Mouse (Mus musculus) hindbrain, embryonic 11.5 days (tissue): ENCODE measurements around the gene Arhgef18. TPM values are rescaled to one million over a fixed set of nuclear protein-coding genes. Genes with fewer than 3 reads are reported as not detected.

Experiments used
- ATAC-seq: fragments of 200-750 bp; cut with Nextera tagmentation; 2 replicates; pipeline ENCODE4 v1.8.0; 2017; ENCODE audit warnings: mild to moderate bottlenecking, moderate TSS enrichment, moderate library complexity; ENCODE audit not compliant: low FRiP score
- DNase-seq: peaks from one replicate; pipeline ENCODE4 v3.0.0-alpha.2; 2015; ENCODE audit warnings: low spot score
- H3K27ac ChIP-seq: fragments of 300-500 bp; sonication (generic); 2 replicates; pipeline ENCODE4 v1.5.1; 2014; ENCODE audit warnings: mild to moderate bottlenecking, low read depth, low read length
- H3K27me3 ChIP-seq: fragments of 300-500 bp; sonication (generic); 2 replicates; pipeline ENCODE4 v1.6.1; 2014; ENCODE audit warnings: mild to moderate bottlenecking, low read length, moderate library complexity, mixed read lengths; ENCODE audit not compliant: control insufficient read depth, insufficient read depth
- H3K36me3 ChIP-seq: fragments of 300-500 bp; sonication (generic); 2 replicates; pipeline ENCODE4 v1.6.1; 2014; ENCODE audit warnings: mild to moderate bottlenecking, low read length, moderate library complexity, mixed read lengths; ENCODE audit not compliant: control insufficient read depth, insufficient read depth
- H3K4me1 ChIP-seq: fragments of 300-500 bp; sonication (generic); replicated peaks from 2 replicates; pipeline ENCODE4 v1.6.1; 2014; ENCODE audit warnings: low read length, mixed read lengths; ENCODE audit not compliant: control insufficient read depth, insufficient read depth
- H3K4me2 ChIP-seq: fragments of 300-500 bp; sonication (generic); replicated peaks from 2 replicates; pipeline ENCODE4 v1.6.1; 2014; ENCODE audit warnings: mild to moderate bottlenecking, low read depth, low read length
- H3K4me3 ChIP-seq: fragments of 300-500 bp; sonication (generic); 2 replicates; pipeline ENCODE4 v1.5.1; 2014; ENCODE audit warnings: low read depth, low read length
- H3K9ac ChIP-seq: fragments of 300-500 bp; sonication (generic); 2 replicates; pipeline ENCODE4 v1.6.1; 2014; ENCODE audit warnings: low read depth, low read length
- H3K9me3 ChIP-seq: fragments of 300-500 bp; sonication (generic); 2 replicates; pipeline ENCODE4 v1.6.1; 2016; ENCODE audit warnings: low read length; ENCODE audit not compliant: control insufficient read depth
- WGBS: fragments of 180-500 bp; shearing (Covaris S2); extraction: QIAGEN DNeasy Blood & Tissue Kit; methylation state at CpG from one replicate; pipeline ENCODE4 v1.1.7; 2014; 5-methylcytosine and 5-hydroxymethylcytosine counted together
- polyA plus RNA-seq: library from polyadenylated mRNA; unstranded; fragments of >200 nt; fragmentation: Nextera tagmentation; extraction: Ambion mirVana; gene quantifications from 2 replicates; pipeline ENCODE4 v1.2.1, GENCODE M21; 2014

Gene Arhgef18
- polyA plus RNA-seq, 1 experiment from 2014 or later, result 10.9 TPM

DNA sequence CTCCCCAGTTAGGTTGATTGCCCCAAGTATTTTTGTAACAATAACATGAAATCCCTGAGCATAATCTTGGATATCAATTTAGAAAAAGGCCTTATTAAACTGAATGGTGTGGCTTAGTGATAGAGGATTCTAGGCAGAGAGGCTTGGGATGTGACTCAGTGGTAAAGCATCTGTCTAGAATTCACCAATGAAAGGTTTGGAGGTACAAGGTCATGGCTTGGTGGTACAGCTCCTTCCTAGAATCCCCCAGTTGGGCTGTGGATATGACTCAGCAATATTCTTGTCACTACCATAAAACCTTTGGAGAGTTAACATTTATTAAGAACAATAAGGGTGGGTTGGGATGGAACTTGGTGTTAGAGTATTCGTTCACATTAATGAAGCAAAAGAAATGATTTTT lies 20.0 kb downstream of the Arhgef18 start:
- no peak overlapping the region for H3K4me3 ChIP-seq
- no peak for ATAC-seq
- no peak overlapping the region for H3K4me2 ChIP-seq
- DNase-seq, result no peak
- no peak overlapping the region for H3K27ac ChIP-seq
- WGBS, result 93% methylated on average over 1 of the region's 1 CpGs
- no peaks in the 10 kb centered on the region for H3K27me3 ChIP-seq
- H3K4me1 ChIP-seq, result peaks cover 18% of the 10 kb centered on the region
- H3K9me3 ChIP-seq, result no peaks in the 10 kb centered on the region
- H3K9ac ChIP-seq, result no peak overlapping the region
- H3K36me3 ChIP-seq, result no peaks in the 10 kb centered on the region

DNA sequence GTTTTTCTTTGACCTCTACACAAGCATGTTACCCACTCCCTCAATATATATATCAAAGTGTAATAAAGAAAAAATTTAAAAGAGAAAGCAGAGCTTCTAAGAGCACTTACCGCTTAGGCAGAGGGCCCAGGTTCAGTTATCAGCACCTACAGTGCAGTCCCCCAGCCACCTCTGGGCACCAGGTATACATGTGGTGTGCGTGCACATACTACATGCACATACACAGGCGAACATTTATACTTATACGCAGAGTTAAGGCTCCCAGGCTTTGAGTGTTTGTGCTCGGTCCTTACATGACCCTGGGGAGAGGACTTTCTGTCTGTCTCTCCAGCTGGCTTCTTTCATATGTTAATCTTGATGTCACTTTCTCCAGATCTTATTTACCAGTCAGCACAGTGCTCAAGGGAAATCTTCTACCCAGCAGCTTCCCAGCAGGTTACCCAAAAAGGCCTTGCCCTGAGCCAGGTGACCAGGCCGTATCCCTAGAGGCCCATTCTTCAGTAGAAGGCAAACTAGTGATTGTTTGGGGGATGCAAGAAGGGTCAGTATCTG lies 21.9 kb downstream of the Arhgef18 start:
- Histone ChIP-seq H3K9me3 (no peaks in the 10 kb centered on the region), H3K4me1 (peaks cover 18% of the 10 kb centered on the region), H3K4me3 (no peak overlapping the region), H3K36me3 (no peaks in the 10 kb centered on the region), H3K27ac (no peak overlapping the region), H3K27me3 (no peaks in the 10 kb centered on the region), H3K9ac (no peak overlapping the region), H3K4me2 (no peak overlapping the region)
- WGBS, result 53% methylated on average over 6 of the region's 6 CpGs
- no peak for DNase-seq
- ATAC-seq, result no peak

DNA sequence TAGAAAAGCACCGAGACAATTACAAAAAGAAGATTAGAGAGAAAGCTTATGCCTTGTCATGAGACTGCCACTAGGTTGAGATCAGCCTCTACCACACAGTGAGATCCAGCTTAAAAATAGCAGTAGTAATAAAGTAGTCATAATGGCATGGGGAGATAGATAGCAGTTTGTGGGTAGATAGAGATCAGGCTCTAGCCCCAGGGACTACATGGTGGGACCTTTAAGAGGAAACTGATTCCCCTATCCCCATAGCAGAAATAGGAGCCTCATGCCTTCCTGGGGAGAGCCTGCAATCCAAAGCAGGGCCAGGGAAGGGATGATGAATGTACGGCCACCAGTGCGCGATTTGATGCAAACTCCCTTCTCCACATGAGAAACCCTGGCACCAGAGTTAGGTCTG lies 22.5 kb downstream of the Arhgef18 start:
- H3K27ac ChIP-seq, result no peak overlapping the region
- H3K27me3 ChIP-seq, result no peaks in the 10 kb centered on the region
- peaks cover 18% of the 10 kb centered on the region for H3K4me1 ChIP-seq
- no peak overlapping the region for H3K9ac ChIP-seq
- H3K4me2 ChIP-seq, result no peak overlapping the region
- DNase-seq (no peak), ATAC-seq (no peak)
- WGBS, result 73% methylated on average over 4 of the region's 4 CpGs
- no peak overlapping the region for H3K4me3 ChIP-seq
- H3K36me3 ChIP-seq, result no peaks in the 10 kb centered on the region
- H3K9me3 ChIP-seq, result no peaks in the 10 kb centered on the region

DNA sequence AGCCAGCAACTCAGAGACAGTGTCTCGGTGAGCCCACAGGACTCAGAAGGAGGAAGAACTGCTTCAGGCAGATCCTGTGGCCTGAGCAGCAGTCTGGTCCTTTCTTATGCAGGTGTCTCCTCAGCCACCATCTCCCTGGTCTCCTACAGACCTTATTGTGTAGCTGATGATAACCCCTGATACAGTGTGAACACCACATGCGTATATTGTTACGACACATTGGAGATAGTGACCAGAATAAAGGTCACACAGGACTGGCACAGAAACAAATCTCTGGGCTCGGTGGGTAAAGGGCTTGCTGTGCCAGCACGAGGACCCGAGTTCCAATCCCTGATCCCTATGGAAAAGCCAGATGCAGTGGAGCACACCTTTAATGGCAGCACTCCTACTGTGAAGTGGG lies 22.9 kb downstream of the Arhgef18 start:
- H3K27ac ChIP-seq, result no peak overlapping the region
- no peak overlapping the region for H3K4me3 ChIP-seq
- no peak for ATAC-seq
- H3K4me2 ChIP-seq, result no peak overlapping the region
- peaks cover 18% of the 10 kb centered on the region for H3K4me1 ChIP-seq
- H3K9me3 ChIP-seq, result no peaks in the 10 kb centered on the region
- no peak for DNase-seq
- WGBS, result 86% methylated on average over 6 of the region's 6 CpGs
- no peaks in the 10 kb centered on the region for H3K36me3 ChIP-seq
- H3K9ac ChIP-seq, result no peak overlapping the region
- no peaks in the 10 kb centered on the region for H3K27me3 ChIP-seq

DNA sequence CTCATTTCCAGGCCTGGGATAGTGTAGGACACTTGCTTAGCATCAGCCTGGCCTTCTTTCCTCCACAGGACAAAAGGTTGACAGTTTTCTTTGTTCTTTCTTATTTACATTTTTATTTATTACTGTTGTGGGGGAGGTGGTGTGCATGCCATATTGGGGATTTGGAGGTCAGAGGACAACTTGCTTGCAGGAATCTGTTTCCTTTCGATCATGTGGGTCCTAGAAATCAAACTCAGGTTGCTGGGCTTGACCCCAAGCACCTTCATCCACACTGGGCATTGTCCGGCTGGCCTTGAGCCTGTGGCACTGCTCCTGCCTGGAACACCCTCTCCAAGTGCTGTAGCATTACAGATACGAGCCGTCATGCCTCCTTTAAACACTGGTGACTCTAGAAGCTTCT lies 24.0 kb downstream of the Arhgef18 start:
- Histone ChIP-seq H3K36me3 (no peaks in the 10 kb centered on the region), H3K27me3 (no peaks in the 10 kb centered on the region), H3K4me1 (peaks cover 18% of the 10 kb centered on the region), H3K27ac (no peak overlapping the region), H3K9me3 (no peaks in the 10 kb centered on the region), H3K9ac (no peak overlapping the region), H3K4me2 (no peak overlapping the region), H3K4me3 (no peak overlapping the region)
- ATAC-seq (peak; percentile 36; the same call in 1 of the 2 replicates), DNase-seq (peak; percentile 25)
- WGBS, result 24% methylated on average over 4 of the region's 4 CpGs

DNA sequence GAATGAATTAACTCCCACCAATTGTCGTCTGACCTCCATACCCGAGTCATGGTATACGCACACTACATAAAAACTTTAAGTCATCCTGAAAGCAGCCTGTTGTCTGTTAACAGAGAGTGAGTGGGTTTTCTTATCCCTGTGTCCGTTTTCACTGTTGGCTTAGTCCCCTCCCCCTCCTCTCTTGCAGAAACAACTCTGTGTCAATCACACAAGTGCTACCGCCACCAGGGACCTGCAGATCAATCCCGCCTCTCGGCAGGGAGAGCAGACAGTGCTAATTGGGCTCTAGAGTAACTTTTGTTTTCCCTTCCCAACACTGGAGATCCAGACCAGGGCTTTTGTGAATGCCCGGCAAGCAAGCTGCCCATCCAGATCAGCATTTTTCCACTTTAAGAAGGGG lies 24.6 kb downstream of the Arhgef18 start:
- H3K4me2 ChIP-seq, result no peak overlapping the region
- no peaks in the 10 kb centered on the region for H3K27me3 ChIP-seq
- H3K36me3 ChIP-seq, result no peaks in the 10 kb centered on the region
- H3K9me3 ChIP-seq, result no peaks in the 10 kb centered on the region
- DNase-seq (peak; percentile 68), ATAC-seq (peak; percentile 64)
- H3K4me1 ChIP-seq, result peaks cover 18% of the 10 kb centered on the region
- WGBS, result 4% methylated on average over 8 of the region's 8 CpGs
- H3K27ac ChIP-seq, result peak overlapping the region; percentile 58
- H3K9ac ChIP-seq, result 0 out of 2 replicates have a peak overlapping the region, but pooled peaks have one; percentile 19
- H3K4me3 ChIP-seq, result no peak overlapping the region

DNA sequence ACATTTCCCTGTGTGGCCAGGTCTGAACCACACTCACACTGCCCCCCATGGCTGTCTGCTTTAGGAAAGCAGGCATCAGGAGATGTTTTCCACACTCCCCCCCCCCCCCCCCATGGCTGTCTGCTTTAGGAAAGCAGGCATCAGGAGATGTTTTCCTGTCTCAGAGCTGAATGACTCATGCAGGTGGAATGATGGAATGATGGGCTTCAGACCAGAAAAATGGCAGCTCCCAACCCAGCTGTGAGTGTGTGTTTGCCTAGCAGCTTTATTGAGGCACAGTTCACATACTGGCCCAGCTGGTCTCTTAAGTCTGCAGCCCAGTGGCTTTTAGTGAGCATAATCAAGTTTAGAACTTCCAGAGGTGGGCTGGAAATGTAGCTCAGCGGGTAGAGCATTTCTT lies 25.3 kb downstream of the Arhgef18 start:
- H3K4me3 ChIP-seq, result no peak overlapping the region
- ATAC-seq (no peak), DNase-seq (no peak)
- H3K27ac ChIP-seq, result peak overlapping the region; percentile 58; the same call in 1 of the 2 replicates
- peaks cover 18% of the 10 kb centered on the region for H3K4me1 ChIP-seq
- no peaks in the 10 kb centered on the region for H3K27me3 ChIP-seq
- H3K36me3 ChIP-seq, result no peaks in the 10 kb centered on the region
- H3K4me2 ChIP-seq, result no peak overlapping the region
- no peaks in the 10 kb centered on the region for H3K9me3 ChIP-seq
- WGBS, result 75% methylated on average over 1 of the region's 1 CpGs
- no peak overlapping the region for H3K9ac ChIP-seq

DNA sequence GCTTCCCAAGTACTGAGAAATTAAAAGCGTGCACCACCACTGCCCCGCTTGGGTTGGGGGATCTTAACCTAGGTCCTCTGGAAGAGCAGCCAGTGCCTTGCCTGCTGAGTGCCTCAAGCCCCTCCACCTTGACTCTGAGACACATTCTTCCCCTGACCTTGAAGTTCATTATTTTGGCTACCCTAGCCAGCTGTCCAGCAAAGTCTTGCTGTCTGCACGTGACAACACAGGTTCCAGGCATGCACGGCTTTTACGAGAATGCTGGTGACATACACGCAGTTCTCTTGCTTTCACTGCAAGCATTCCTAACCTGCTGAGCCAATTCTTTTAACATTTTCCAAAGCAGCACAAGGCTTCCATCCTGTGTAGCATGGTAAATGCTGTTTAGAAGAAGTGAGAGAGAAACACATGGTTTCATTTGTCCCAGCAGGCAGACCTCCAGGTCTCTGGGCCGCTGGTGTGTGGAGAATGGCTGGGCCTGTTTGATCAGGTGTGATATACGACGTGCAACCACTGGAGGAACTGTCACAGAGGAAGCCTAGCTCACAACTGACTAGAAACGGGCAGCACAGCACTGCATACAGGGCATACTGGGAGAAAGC lies 27.4 kb downstream of the Arhgef18 start:
- Histone ChIP-seq H3K27me3 (no peaks in the 10 kb centered on the region), H3K9me3 (no peaks in the 10 kb centered on the region), H3K4me3 (no peak overlapping the region), H3K4me2 (no peak overlapping the region), H3K4me1 (peaks cover 9% of the 10 kb centered on the region), H3K9ac (no peak overlapping the region), H3K36me3 (no peaks in the 10 kb centered on the region), H3K27ac (no peak overlapping the region)
- ATAC-seq (no peak), DNase-seq (no peak)
- 83% methylated on average over 10 of the region's 10 CpGs for WGBS

DNA sequence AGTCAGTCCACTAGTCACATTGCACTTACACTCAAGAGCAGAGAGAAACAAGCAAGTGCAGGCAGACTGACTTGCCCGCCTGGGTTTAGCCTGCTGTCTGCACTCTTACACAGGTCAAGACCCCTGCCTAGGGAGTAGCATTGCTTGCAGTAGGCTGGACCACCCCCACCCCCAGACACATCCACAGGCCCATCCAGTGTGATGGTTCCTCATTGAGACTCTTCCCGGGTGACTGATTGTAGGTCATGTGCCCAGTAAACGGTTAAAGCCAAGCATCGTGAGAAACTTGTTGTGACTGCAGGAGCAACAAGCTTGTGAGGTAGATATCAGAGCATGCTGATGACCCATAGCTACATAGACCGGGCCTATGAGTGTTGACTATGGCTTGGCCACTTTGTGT lies 28.7 kb downstream of the Arhgef18 start:
- ATAC-seq, result no peak
- Histone ChIP-seq H3K4me2 (no peak overlapping the region), H3K27me3 (no peaks in the 10 kb centered on the region), H3K36me3 (no peaks in the 10 kb centered on the region), H3K9me3 (no peaks in the 10 kb centered on the region), H3K4me1 (peaks cover 9% of the 10 kb centered on the region), H3K9ac (no peak overlapping the region), H3K27ac (no peak overlapping the region), H3K4me3 (no peak overlapping the region)
- no peak for DNase-seq
- 91% methylated on average over 5 of the region's 5 CpGs for WGBS
